Mouse (Mus musculus) MEL (cell line): ENCODE results near the gene Rtl3. TPM values are rescaled to one million over a fixed set of nuclear protein-coding genes. Genes with fewer than 3 reads are reported as not detected.

Experiments
- DNase-seq: peaks from one replicate; pipeline ENCODE4 v3.0.0; 2011; ENCODE audit warnings: low read depth, low spot score
- H3K27ac ChIP-seq: 2 replicates; pipeline ENCODE4 v1.5.1; 2012; ENCODE audit warnings: low read depth, mild to moderate bottlenecking, control low read depth, low read length, moderate library complexity; ENCODE audit not compliant: control insufficient read depth
- H3K27me3 ChIP-seq, 2 experiments: fragments of 150-350 bp in 1 of 2; sonication (generic) in 1 of 2; 2 replicates each; pipeline ENCODE4 v1.6.1; 2012; ENCODE audit warnings: low read length in 2 of 2, mild to moderate bottlenecking in 2 of 2, improper control_type of control experiment in 1 of 2, moderate library complexity in 1 of 2; ENCODE audit not compliant: insufficient read depth in 2 of 2, control insufficient read depth in 1 of 2
- H3K36me3 ChIP-seq, 2 experiments: 2 replicates each; pipeline ENCODE4 v1.6.1; 2012 to 2014; ENCODE audit warnings: low read length in 2 of 2, improper control_type of control experiment in 1 of 2, inconsistent platforms in 1 of 2, mild to moderate bottlenecking in 1 of 2; ENCODE audit not compliant: insufficient read depth in 2 of 2, control insufficient read depth in 1 of 2
- H3K4me1 ChIP-seq, 2 experiments: fragments of 150-350 bp in 1 of 2; sonication (generic) in 1 of 2; 2 replicates each; pipeline ENCODE4 v1.6.1; 2012; ENCODE audit warnings: low read length in 2 of 2, improper control_type of control experiment in 1 of 2, mild to moderate bottlenecking in 1 of 2; ENCODE audit not compliant: insufficient read depth in 2 of 2, control insufficient read depth in 1 of 2
- H3K4me3 ChIP-seq, 2 experiments: fragments of 150-350 bp in 1 of 2; sonication (generic) in 1 of 2; 2 replicates each; pipeline ENCODE4 v1.5.1; 2012; ENCODE audit warnings: low read depth in 2 of 2, low read length in 2 of 2, mild to moderate bottlenecking in 2 of 2, moderate library complexity in 2 of 2, control low read depth in 1 of 2, improper control_type of control experiment in 1 of 2; ENCODE audit not compliant: control insufficient read depth in 1 of 2, insufficient read depth in 1 of 2
- H3K79me2 ChIP-seq: 2 replicates; pipeline ENCODE4 v1.6.1; 2012; ENCODE audit warnings: mild to moderate bottlenecking, low read length, moderate library complexity; ENCODE audit not compliant: control insufficient read depth, poor library complexity, insufficient read depth
- H3K9ac ChIP-seq: 2 replicates; pipeline ENCODE4 v1.6.1; 2012; ENCODE audit warnings: low read depth, mild to moderate bottlenecking, control low read depth, low read length, moderate library complexity; ENCODE audit not compliant: control insufficient read depth, poor library complexity, severe bottlenecking
- H3K9me3 ChIP-seq: fragments of 150-350 bp; sonication (generic); replicated peaks from 2 replicates; pipeline ENCODE4 v1.6.1; 2012; ENCODE audit warnings: mild to moderate bottlenecking, low read length, improper control_type of control experiment, moderate library complexity; ENCODE audit not compliant: insufficient read depth
- BHLHE40 ChIP-seq: IDR thresholded peaks from 2 replicates; pipeline ENCODE4 v1.6.1; 2012; ENCODE audit warnings: low read depth, mild to moderate bottlenecking, inconsistent platforms, low read length, improper control_type of control experiment, borderline replicate concordance
- CHD2 ChIP-seq: IDR thresholded peaks from 2 replicates; pipeline ENCODE4 v1.6.1; 2011; ENCODE audit warnings: low read length, improper control_type of control experiment
- CTCF ChIP-seq, 3 experiments: IDR thresholded peaks in 2 of 3; conservative IDR thresholded peaks in 1 of 3; 2 replicates each; pipeline ENCODE4 v1.5.1; 2011 to 2012; ENCODE audit warnings: low read length in 3 of 3, low read depth in 2 of 3, mild to moderate bottlenecking in 2 of 3, improper control_type of control experiment in 1 of 3, inconsistent platforms in 1 of 3, mixed read lengths in 1 of 3, moderate library complexity in 1 of 3; ENCODE audit not compliant: control insufficient read depth in 1 of 3, insufficient read depth in 1 of 3, poor library complexity in 1 of 3, severe bottlenecking in 1 of 3
- E2F4 ChIP-seq: IDR thresholded peaks from 2 replicates; pipeline ENCODE4 v1.6.1; 2011; ENCODE audit warnings: low read depth, low read length, improper control_type of control experiment, borderline replicate concordance
- EP300 ChIP-seq, 2 experiments: IDR thresholded peaks; 2 replicates each; pipeline ENCODE4 v1.6.1; 2011; ENCODE audit warnings: improper control_type of control experiment in 2 of 2, low read length in 2 of 2, low read depth in 1 of 2, mild to moderate bottlenecking in 1 of 2
- ETS1 ChIP-seq: IDR thresholded peaks from 2 replicates; pipeline ENCODE4 v1.6.1; 2012; ENCODE audit warnings: low read depth, mild to moderate bottlenecking, inconsistent platforms, low read length, improper control_type of control experiment, moderate library complexity
- GABPA ChIP-seq: IDR thresholded peaks from 2 replicates; pipeline ENCODE4 v1.6.1; 2012; ENCODE audit warnings: low read depth, mild to moderate bottlenecking, inconsistent platforms, low read length, improper control_type of control experiment, moderate library complexity
- GATA1 ChIP-seq: IDR thresholded peaks from 2 replicates; pipeline ENCODE4 v1.6.1; 2011; ENCODE audit warnings: low read depth, low read length, improper control_type of control experiment
- HCFC1 ChIP-seq: IDR thresholded peaks from 2 replicates; pipeline ENCODE4 v1.6.1; 2012; ENCODE audit warnings: low read depth, mild to moderate bottlenecking, inconsistent platforms, low read length, improper control_type of control experiment, moderate library complexity
- JUND ChIP-seq: IDR thresholded peaks from 2 replicates; pipeline ENCODE4 v1.6.1; 2011; ENCODE audit warnings: low read depth, mild to moderate bottlenecking, improper control_type of control experiment, low read length
- KAT2A ChIP-seq: conservative IDR thresholded peaks from 2 replicates; pipeline ENCODE4 v1.6.1; 2012; ENCODE audit warnings: low read depth, low read length, improper control_type of control experiment, inconsistent platforms
- MAX ChIP-seq: IDR thresholded peaks from 2 replicates; pipeline ENCODE4 v1.6.1; 2011; ENCODE audit warnings: low read length, improper control_type of control experiment
- MAZ ChIP-seq: IDR thresholded peaks from 2 replicates; pipeline ENCODE4 v1.6.1; 2012; ENCODE audit warnings: low read depth, mild to moderate bottlenecking, inconsistent platforms, low read length, improper control_type of control experiment
- MXI1 ChIP-seq: IDR thresholded peaks from 2 replicates; pipeline ENCODE4 v1.6.1; 2011; ENCODE audit warnings: mild to moderate bottlenecking, low read depth, low read length, improper control_type of control experiment
- MYB ChIP-seq: IDR thresholded peaks from 2 replicates; pipeline ENCODE4 v1.6.1; 2011; ENCODE audit warnings: mild to moderate bottlenecking, low read depth, low read length, improper control_type of control experiment
- NRF1 ChIP-seq: IDR thresholded peaks from 2 replicates; pipeline ENCODE4 v1.6.1; 2014; ENCODE audit warnings: low read depth, mild to moderate bottlenecking, inconsistent platforms, low read length, improper control_type of control experiment, moderate library complexity; ENCODE audit not compliant: poor library complexity, insufficient read depth, severe bottlenecking
- POLR2A ChIP-seq, 2 experiments: IDR thresholded peaks; 2 replicates each; pipeline ENCODE4 v1.6.1; 2011 to 2012; ENCODE audit warnings: low read length in 2 of 2, mild to moderate bottlenecking in 2 of 2, control low read depth in 1 of 2, improper control_type of control experiment in 1 of 2, low read depth in 1 of 2, moderate library complexity in 1 of 2; ENCODE audit not compliant: control insufficient read depth in 1 of 2, insufficient read depth in 1 of 2, poor library complexity in 1 of 2
- POLR2AphosphoS2 ChIP-seq: IDR thresholded peaks from 2 replicates; pipeline ENCODE4 v1.6.1; 2011; ENCODE audit warnings: low read length, improper control_type of control experiment
- POLR2AphosphoS5 ChIP-seq: IDR thresholded peaks from 2 replicates; pipeline ENCODE4 v1.6.1; 2012; ENCODE audit warnings: low read depth, borderline replicate concordance, mild to moderate bottlenecking, inconsistent platforms, low read length, moderate library complexity, mixed read lengths
- RAD21 ChIP-seq: IDR thresholded peaks from 2 replicates; pipeline ENCODE4 v1.6.1; 2011; ENCODE audit warnings: mild to moderate bottlenecking, low read depth, low read length, improper control_type of control experiment
- RCOR1 ChIP-seq: IDR thresholded peaks from 2 replicates; pipeline ENCODE4 v1.6.1; 2012; ENCODE audit warnings: low read depth, mild to moderate bottlenecking, inconsistent platforms, low read length, improper control_type of control experiment
- SMC3 ChIP-seq: IDR thresholded peaks from 2 replicates; pipeline ENCODE4 v1.6.1; 2011; ENCODE audit warnings: low read depth, low read length, improper control_type of control experiment
- TAL1 ChIP-seq: IDR thresholded peaks from 2 replicates; pipeline ENCODE4 v1.6.1; 2012; ENCODE audit warnings: mild to moderate bottlenecking, inconsistent platforms, low read length, moderate library complexity, mixed read lengths
- UBTF ChIP-seq: IDR thresholded peaks from 2 replicates; pipeline ENCODE4 v1.6.1; 2012; ENCODE audit warnings: low read depth, mild to moderate bottlenecking, inconsistent platforms, low read length, improper control_type of control experiment, moderate library complexity, borderline replicate concordance; ENCODE audit not compliant: insufficient read depth
- USF1 ChIP-seq: IDR thresholded peaks from 2 replicates; pipeline ENCODE4 v1.6.1; 2014; ENCODE audit warnings: low read depth, mild to moderate bottlenecking, inconsistent platforms, low read length, improper control_type of control experiment, moderate library complexity
- USF2 ChIP-seq, 2 experiments: IDR thresholded peaks; 2 replicates each; pipeline ENCODE4 v1.6.1; 2011 to 2012; ENCODE audit warnings: improper control_type of control experiment in 2 of 2, low read length in 2 of 2, borderline replicate concordance in 1 of 2, inconsistent platforms in 1 of 2, low read depth in 1 of 2, mild to moderate bottlenecking in 1 of 2; ENCODE audit not compliant: insufficient read depth in 1 of 2
- ZC3H11A ChIP-seq: IDR thresholded peaks from 2 replicates; pipeline ENCODE4 v1.6.1; 2012; ENCODE audit warnings: low read depth, mild to moderate bottlenecking, inconsistent platforms, low read length, improper control_type of control experiment
- ZMIZ1 ChIP-seq: IDR thresholded peaks from 2 replicates; pipeline ENCODE4 v1.6.1; 2012; ENCODE audit warnings: low read depth, mild to moderate bottlenecking, inconsistent platforms, low read length, improper control_type of control experiment, moderate library complexity
- ZNF384 ChIP-seq: IDR thresholded peaks from 2 replicates; pipeline ENCODE4 v1.6.1; 2012; ENCODE audit warnings: low read depth, mild to moderate bottlenecking, inconsistent platforms, low read length, improper control_type of control experiment
- polyA plus RNA-seq, 2 experiments: library from polyadenylated mRNA; stranded (reverse) in 1 of 2; unstranded in 1 of 2; fragments of >175 nt in 1 of 2; fragments of >200 nt in 1 of 2; gene quantifications; 2 replicates each; pipeline versions ENCODE4 v1.2.1 to v1.2.4; 2012; ENCODE audit warnings: low replicate concordance in 2 of 2, low read depth in 1 of 2; ENCODE audit not compliant: insufficient read length in 2 of 2, insufficient read depth in 1 of 2, missing spikeins in 1 of 2
- total RNA-seq: library from RNA; depleted of rRNA; stranded (reverse); fragments of 300-350 nt; gene quantifications from 2 replicates; pipeline ENCODE4 v1.2.3, GENCODE M21; 2012

Gene Rtl3
- total and polyA plus RNA-seq, 3 experiments = not detected

- TF ChIP-seq RCOR1 = no peak
- no peak for TF ChIP-seq NRF1
- TF ChIP-seq E2F4 = no peak
- no peak for TF ChIP-seq ETS1
- TF ChIP-seq ZC3H11A = no peak
- TF ChIP-seq POLR2AphosphoS2 = no peak
- TF ChIP-seq RAD21 = no peak
- no peak for TF ChIP-seq CHD2
- TF ChIP-seq HCFC1 = no peak
- TF ChIP-seq JUND = no peak
- TF ChIP-seq MYB = no peak
- TF ChIP-seq KAT2A = no peak
- no peak for TF ChIP-seq CTCF (IDR thresholded peaks at IDR 0.05 in 2 of 3, conservative IDR thresholded peaks at IDR 0.05 in 1 of 3; ENCODE audit: control insufficient read depth in 1 of 3, insufficient read depth in 1 of 3, low read depth in 2 of 3, low read length in 3 of 3, poor library complexity in 1 of 3, severe bottlenecking in 1 of 3)
- no peak for TF ChIP-seq UBTF
- no peak for TF ChIP-seq GATA1
- no peak for TF ChIP-seq USF1
- no peaks in the 10 kb centered on the region for H3K36me3 ChIP-seq
These were observed 31.4 kb upstream of the Rtl3 start for GRCm38 (mm10) chrX:106871894-106872293.

GRCm38 (mm10) chrX:106871426-106871825, 31.0 kb upstream of the Rtl3 start:
- Histone ChIP-seq H3K27ac (no peak overlapping the region), H3K27me3 (no peaks in the 10 kb centered on the region), H3K9ac (no peak overlapping the region), H3K9me3 (no peaks in the 10 kb centered on the region), H3K79me2 (no peaks in the 10 kb centered on the region), H3K4me3 (no peak overlapping the region), H3K4me1 (no peaks in the 10 kb centered on the region), H3K36me3 (no peaks in the 10 kb centered on the region)
- no peak for TF ChIP-seq MXI1
- no peak for TF ChIP-seq ZNF384
- no peak for TF ChIP-seq MAX
- TF ChIP-seq EP300 (IDR thresholded peaks at IDR 0.05; ENCODE audit: low read depth in 1 of 2, low read length in 2 of 2) = no peak
- no peak for TF ChIP-seq POLR2AphosphoS2
- TF ChIP-seq NRF1 = no peak
- TF ChIP-seq SMC3 = no peak
- TF ChIP-seq TAL1 = no peak
- TF ChIP-seq ZMIZ1 = no peak
- no peak for TF ChIP-seq POLR2A (IDR thresholded peaks at IDR 0.05; ENCODE audit: control insufficient read depth in 1 of 2, insufficient read depth in 1 of 2, low read depth in 1 of 2, low read length in 2 of 2, poor library complexity in 1 of 2)
- no peak for TF ChIP-seq BHLHE40
- TF ChIP-seq POLR2AphosphoS5 = no peak
- no peak for TF ChIP-seq RCOR1
- no peak for TF ChIP-seq RAD21
- TF ChIP-seq USF2 (IDR thresholded peaks at IDR 0.05; ENCODE audit: borderline replicate concordance in 1 of 2, insufficient read depth in 1 of 2, low read depth in 1 of 2, low read length in 2 of 2) = no peak
- TF ChIP-seq JUND = no peak
- TF ChIP-seq MAZ = no peak
- no peak for TF ChIP-seq HCFC1
- TF ChIP-seq GABPA = no peak
- TF ChIP-seq MYB = no peak
- DNase-seq = no peak

More at GRCm38 (mm10) chrX:106871894-106872293, 31.4 kb upstream of the Rtl3 start:
- DNase-seq = no peak
- Histone ChIP-seq H3K4me3 (no peak overlapping the region), H3K9ac (no peak overlapping the region), H3K9me3 (no peaks in the 10 kb centered on the region), H3K27ac (no peak overlapping the region), H3K79me2 (no peaks in the 10 kb centered on the region), H3K4me1 (no peaks in the 10 kb centered on the region), H3K27me3 (no peaks in the 10 kb centered on the region)
